Mouse (Mus musculus) kidney, embryonic 16.5 days (tissue): ENCODE measurements at regions not wholly inside any gene's neighbourhood (a gene's known extent, or its start where the extent isn't known, plus 50 kb on each side); places are given as distances from the start of the nearest gene placed in this dataset.

Experiments used
- ATAC-seq: fragments of 200-750 bp; cut with Nextera tagmentation; 2 replicates; pipeline ENCODE4 v1.8.0; 2017; ENCODE audit warnings: moderate TSS enrichment; ENCODE audit not compliant: low FRiP score, low TSS enrichment
- H3K27ac ChIP-seq: fragments of 300-500 bp; sonication (generic); 2 replicates; pipeline ENCODE4 v1.5.1; 2014; ENCODE audit warnings: low read length
- H3K27me3 ChIP-seq: fragments of 300-500 bp; sonication (generic); 2 replicates; pipeline ENCODE4 v1.6.1; 2014; ENCODE audit warnings: low read length, control low read depth, mixed read lengths; ENCODE audit not compliant: insufficient read depth
- H3K36me3 ChIP-seq: fragments of 300-500 bp; sonication (generic); 2 replicates; pipeline ENCODE4 v1.6.1; 2014; ENCODE audit warnings: low read length, control low read depth, mixed read lengths; ENCODE audit not compliant: insufficient read depth
- H3K4me1 ChIP-seq: fragments of 300-500 bp; sonication (generic); 2 replicates; pipeline ENCODE4 v1.6.1; 2014; ENCODE audit warnings: low read length, control low read depth, mixed read lengths; ENCODE audit not compliant: insufficient read depth
- H3K4me2 ChIP-seq: fragments of 300-500 bp; sonication (generic); replicated peaks from 2 replicates; pipeline ENCODE4 v1.6.1; 2014; ENCODE audit warnings: low read depth, low read length
- H3K4me3 ChIP-seq: fragments of 300-500 bp; sonication (generic); 2 replicates; pipeline ENCODE4 v1.5.1; 2014; ENCODE audit warnings: mild to moderate bottlenecking, low read length
- H3K9ac ChIP-seq: fragments of 300-500 bp; sonication (generic); replicated peaks from 2 replicates; pipeline ENCODE4 v1.6.1; 2014; ENCODE audit warnings: low read length
- H3K9me3 ChIP-seq: fragments of 300-500 bp; sonication (generic); 2 replicates; pipeline ENCODE4 v1.6.1; 2016; ENCODE audit warnings: low read length, control low read depth
- WGBS: fragments of 180-500 bp; shearing (Covaris S2); extraction: QIAGEN DNeasy Blood & Tissue Kit; methylation state at CpG from one replicate; pipeline ENCODE4 v1.1.7; 2014; 5-methylcytosine and 5-hydroxymethylcytosine counted together

DNA sequence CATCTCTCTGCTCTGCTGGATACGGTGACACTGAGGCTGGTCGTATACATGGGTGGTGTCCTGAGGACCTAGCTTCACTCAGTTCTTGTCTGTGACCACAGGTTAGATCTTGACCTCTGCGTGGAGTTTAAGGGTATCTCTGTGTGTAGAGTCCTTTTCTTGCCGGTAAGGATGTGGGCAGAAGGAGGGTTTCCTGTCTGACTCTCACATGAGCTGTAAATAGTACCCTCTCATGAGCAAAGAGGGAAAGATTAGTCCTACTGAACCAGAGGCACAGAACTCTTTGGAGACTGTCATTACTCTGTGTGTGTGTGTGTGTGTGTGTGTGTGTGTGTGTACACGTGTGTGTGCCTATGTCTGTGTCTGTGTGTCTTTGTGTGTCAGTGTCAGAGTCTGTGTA lies 126.3 kb upstream of the Atxn1 start:
- no peak overlapping the region for H3K27ac ChIP-seq
- no peak overlapping the region for H3K9ac ChIP-seq
- no peak overlapping the region for H3K4me2 ChIP-seq
- no peak overlapping the region for H3K4me3 ChIP-seq
- H3K36me3 ChIP-seq: no peaks in the 10 kb centered on the region
- no peaks in the 10 kb centered on the region for H3K4me1 ChIP-seq
- 82% methylated on average over 5 of the region's 5 CpGs for WGBS
- ATAC-seq: no peak
- peaks cover 5% of the 10 kb centered on the region; the same call in 1 of the 2 replicates for H3K9me3 ChIP-seq
- H3K27me3 ChIP-seq: no peaks in the 10 kb centered on the region

GRCm38 (mm10) chr13:46088237-46088636 lies 123.4 kb upstream of the Atxn1 start:
- whole genome bisulfite sequencing: 85% methylated on average over 3 of the region's 3 CpGs
- Histone ChIP-seq H3K4me3 (no peak overlapping the region), H3K9me3 (peaks cover 5% of the 10 kb centered on the region; the same call in 1 of the 2 replicates), H3K36me3 (no peaks in the 10 kb centered on the region), H3K9ac (no peak overlapping the region), H3K27me3 (no peaks in the 10 kb centered on the region), H3K4me1 (no peaks in the 10 kb centered on the region), H3K4me2 (no peak overlapping the region), H3K27ac (no peak overlapping the region)
- ATAC-seq: no peak

- 93% methylated on average over 4 of the region's 4 CpGs for WGBS
- H3K27ac ChIP-seq: no peak overlapping the region
- no peak for ATAC-seq
- H3K9me3 ChIP-seq: peaks cover 5% of the 10 kb centered on the region; the same call in 1 of the 2 replicates
- no peaks in the 10 kb centered on the region for H3K36me3 ChIP-seq
- H3K4me3 ChIP-seq: no peak overlapping the region
- H3K4me2 ChIP-seq: no peak overlapping the region
- H3K4me1 ChIP-seq: no peaks in the 10 kb centered on the region
- no peak overlapping the region for H3K9ac ChIP-seq
- no peaks in the 10 kb centered on the region for H3K27me3 ChIP-seq
Measured at GRCm38 (mm10) chr13:46087663-46088062, 122.9 kb upstream of the Atxn1 start.

GRCm38 (mm10) chr13:46076879-46077278 lies 112.1 kb upstream of the Atxn1 start:
- H3K4me1 ChIP-seq: no peaks in the 10 kb centered on the region
- no peak overlapping the region for H3K27ac ChIP-seq
- H3K9ac ChIP-seq: no peak overlapping the region
- H3K27me3 ChIP-seq: no peaks in the 10 kb centered on the region
- H3K36me3 ChIP-seq: no peaks in the 10 kb centered on the region
- ATAC-seq: no peak
- H3K4me2 ChIP-seq: no peak overlapping the region
- 68% methylated on average over 6 of the region's 6 CpGs for WGBS
- H3K4me3 ChIP-seq: no peak overlapping the region
- H3K9me3 ChIP-seq: no peaks in the 10 kb centered on the region

GRCm38 (mm10) chr13:46071670-46072069 lies 106.9 kb upstream of the Atxn1 start:
- H3K9ac ChIP-seq: no peak overlapping the region
- H3K4me3 ChIP-seq: no peak overlapping the region
- no peaks in the 10 kb centered on the region for H3K4me1 ChIP-seq
- no peak overlapping the region for H3K4me2 ChIP-seq
- no peak overlapping the region for H3K27ac ChIP-seq
- no peaks in the 10 kb centered on the region for H3K36me3 ChIP-seq
- no peaks in the 10 kb centered on the region for H3K27me3 ChIP-seq
- H3K9me3 ChIP-seq: no peaks in the 10 kb centered on the region
- ATAC-seq: no peak
- 91% methylated on average over 4 of the region's 4 CpGs for WGBS

GRCm38 (mm10) chr13:46069571-46069970 lies 104.8 kb upstream of the Atxn1 start:
- no peaks in the 10 kb centered on the region for H3K36me3 ChIP-seq
- no peak overlapping the region for H3K27ac ChIP-seq
- no peaks in the 10 kb centered on the region for H3K9me3 ChIP-seq
- H3K4me1 ChIP-seq: no peaks in the 10 kb centered on the region
- WGBS: 30% methylated on average over 3 of the region's 3 CpGs
- no peak for ATAC-seq
- H3K4me3 ChIP-seq: no peak overlapping the region
- no peaks in the 10 kb centered on the region for H3K27me3 ChIP-seq
- H3K9ac ChIP-seq: no peak overlapping the region
- no peak overlapping the region for H3K4me2 ChIP-seq

DNA sequence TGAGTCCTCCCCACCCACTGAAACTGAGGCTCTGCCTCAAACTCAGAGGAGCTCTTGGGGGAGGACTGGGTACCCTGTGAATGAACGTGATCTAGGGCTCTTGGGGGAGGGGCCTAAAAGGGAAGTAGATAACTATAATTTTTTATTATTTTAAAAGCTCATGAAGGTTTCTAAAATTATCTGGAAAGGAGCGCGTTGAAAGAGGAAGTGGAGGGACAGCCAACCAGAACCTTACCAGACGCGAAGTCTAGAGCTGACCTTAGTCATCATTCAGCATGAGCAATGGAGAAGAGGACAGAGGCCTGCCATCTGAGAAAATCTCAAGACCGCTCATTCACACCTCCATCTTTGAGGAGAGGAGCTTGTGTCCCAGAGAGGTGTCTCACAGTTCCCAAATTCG lies 98.0 kb upstream of the Atxn1 start:
- 0 out of 2 replicates have a peak, but pooled peaks cover 5% of the 10 kb centered on the region for H3K4me1 ChIP-seq
- ATAC-seq: no peak
- WGBS: 92% methylated on average over 7 of the region's 7 CpGs

GRCm38 (mm10) chr13:46059870-46060269 lies 95.1 kb upstream of the Atxn1 start:
- Histone ChIP-seq H3K27ac (no peak overlapping the region), H3K27me3 (no peaks in the 10 kb centered on the region), H3K4me2 (no peak overlapping the region), H3K4me3 (no peak overlapping the region), H3K9ac (no peak overlapping the region), H3K9me3 (no peaks in the 10 kb centered on the region), H3K36me3 (no peaks in the 10 kb centered on the region), H3K4me1 (0 out of 2 replicates have a peak, but pooled peaks cover 5% of the 10 kb centered on the region)
- ATAC-seq: no peak
- 88% methylated on average over 14 of the region's 14 CpGs for WGBS

More for the DNA sequence above, 98.0 kb upstream of the Atxn1 start:
- H3K4me2 ChIP-seq: no peak overlapping the region
- H3K9me3 ChIP-seq: no peaks in the 10 kb centered on the region
- no peak overlapping the region for H3K27ac ChIP-seq
- H3K27me3 ChIP-seq: no peaks in the 10 kb centered on the region
- no peak overlapping the region for H3K4me3 ChIP-seq
- H3K36me3 ChIP-seq: no peaks in the 10 kb centered on the region
- no peak overlapping the region for H3K9ac ChIP-seq

DNA sequence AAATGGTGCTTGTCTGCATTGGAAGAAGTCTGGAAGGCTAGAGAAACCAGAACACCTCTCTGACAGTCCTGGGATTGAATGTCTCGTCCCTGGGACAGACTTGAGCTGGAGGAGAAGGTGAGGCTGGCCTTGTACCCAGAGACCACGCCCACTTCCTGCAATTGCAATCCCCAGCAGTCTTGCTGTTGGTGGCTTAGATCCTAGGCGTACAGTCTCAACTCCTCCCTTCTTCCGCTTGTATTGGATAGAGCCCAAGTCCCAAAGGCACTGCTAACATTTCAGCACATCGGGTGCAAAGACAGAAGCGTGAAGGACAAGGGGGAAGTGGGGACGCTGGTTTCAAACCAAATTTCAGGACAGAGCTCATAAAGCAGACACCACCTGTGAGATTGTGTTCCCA lies 94.1 kb upstream of the Atxn1 start:
- Histone ChIP-seq H3K36me3 (no peaks in the 10 kb centered on the region), H3K27ac (no peak overlapping the region), H3K4me2 (no peak overlapping the region), H3K9ac (no peak overlapping the region), H3K4me1 (0 out of 2 replicates have a peak, but pooled peaks cover 5% of the 10 kb centered on the region), H3K9me3 (no peaks in the 10 kb centered on the region), H3K27me3 (no peaks in the 10 kb centered on the region), H3K4me3 (no peak overlapping the region)
- peak; percentile 67; the same call in 1 of the 2 replicates for ATAC-seq
- 32% methylated on average over 7 of the region's 7 CpGs for WGBS

- H3K36me3 ChIP-seq: no peaks in the 10 kb centered on the region
- H3K27me3 ChIP-seq: no peaks in the 10 kb centered on the region
- H3K4me2 ChIP-seq: no peak overlapping the region
- WGBS: 77% methylated on average over 3 of the region's 3 CpGs
- no peak for ATAC-seq
- no peak overlapping the region for H3K27ac ChIP-seq
- 0 out of 2 replicates have a peak, but pooled peaks cover 5% of the 10 kb centered on the region for H3K4me1 ChIP-seq
- no peak overlapping the region for H3K9ac ChIP-seq
- no peak overlapping the region for H3K4me3 ChIP-seq
- no peaks in the 10 kb centered on the region for H3K9me3 ChIP-seq
Measured at GRCm38 (mm10) chr13:46058341-46058740, 93.5 kb upstream of the Atxn1 start.
